Mouse (Mus musculus) small intestine, adult 2 months (tissue): ENCODE data around the gene Csnk1g2.

Experiments
- CTCF ChIP-seq: fragments of 200-500 bp; IDR thresholded peaks from 2 replicates; pipeline ENCODE4 v1.5.1; 2012; ENCODE audit warnings: low read depth, mild to moderate bottlenecking, control low read depth, inconsistent platforms, low read length, moderate library complexity, mixed read lengths; ENCODE audit not compliant: insufficient replicate concordance, insufficient read length; ENCODE audit errors: extremely low read depth
- POLR2A ChIP-seq: fragments of 200-500 bp; IDR thresholded peaks from 2 replicates; pipeline ENCODE4 v1.6.1; 2012; ENCODE audit warnings: low read depth, mild to moderate bottlenecking, control low read depth, inconsistent platforms, low read length, moderate library complexity

GRCm38 (mm10) chr10:80655406-80656129 lies 32.9 kb downstream of the Csnk1g2 start:
- TF ChIP-seq POLR2A (no peak), CTCF (no peak)
